Mouse (Mus musculus) left cerebral cortex, adult 9 months (tissue): ENCODE measurements around the gene Rbfox2.

Experiments
- DNase-seq, 2 experiments: peaks; one replicate each; pipeline ENCODE4 v3.0.0; 2022; ENCODE audit warnings: low spot score in 2 of 2

Gene Rbfox2

GRCm38 (mm10) chr15:77230144-77230543, 76.7 kb downstream of the Rbfox2 start:
- no peak for DNase-seq

DNA sequence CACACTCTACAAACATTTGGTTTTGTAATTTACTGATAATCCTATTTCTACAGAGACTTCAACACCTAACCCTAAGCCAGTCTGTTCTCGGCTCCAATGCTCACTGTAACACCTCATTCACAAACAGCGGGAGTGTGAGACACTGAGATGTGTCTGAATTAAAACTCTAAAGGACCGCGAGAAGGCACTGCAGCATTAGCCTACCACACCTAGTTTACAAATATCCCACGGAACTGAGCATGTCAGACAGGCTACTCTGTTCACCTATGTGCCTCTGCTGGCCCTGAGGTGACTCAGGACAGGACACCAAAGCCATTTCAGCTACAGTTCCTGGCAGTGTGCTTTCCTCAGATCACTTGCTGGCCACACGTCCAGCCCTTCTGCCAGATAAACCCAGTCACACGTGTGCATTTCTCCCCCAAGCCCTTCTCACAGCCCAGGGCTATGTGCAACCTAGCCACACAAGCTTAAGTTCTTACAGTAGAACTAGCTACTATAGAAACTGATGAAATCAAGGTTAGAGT, 79.9 kb downstream of the Rbfox2 start:
- DNase-seq: no peak

DNA sequence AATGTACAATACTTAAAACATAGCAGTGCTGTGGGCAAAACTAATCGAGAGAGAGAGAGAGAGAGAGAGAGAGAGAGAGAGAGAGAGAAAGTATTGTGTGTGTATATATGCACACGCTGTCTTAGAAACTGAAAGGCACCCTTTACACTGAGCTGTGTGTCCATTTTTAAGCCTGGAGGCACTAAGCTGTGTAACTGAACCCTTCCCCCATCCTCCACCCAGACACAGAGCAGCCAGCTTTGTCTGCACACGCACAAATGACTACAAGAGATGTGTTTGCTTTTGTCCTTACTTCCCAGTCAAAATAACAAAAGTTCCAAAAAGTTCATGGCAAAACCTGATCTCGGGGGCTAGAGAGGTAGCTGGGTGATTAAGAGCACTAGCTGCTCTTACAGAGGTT, 80.9 kb downstream of the Rbfox2 start:
- no peak for DNase-seq

DNA sequence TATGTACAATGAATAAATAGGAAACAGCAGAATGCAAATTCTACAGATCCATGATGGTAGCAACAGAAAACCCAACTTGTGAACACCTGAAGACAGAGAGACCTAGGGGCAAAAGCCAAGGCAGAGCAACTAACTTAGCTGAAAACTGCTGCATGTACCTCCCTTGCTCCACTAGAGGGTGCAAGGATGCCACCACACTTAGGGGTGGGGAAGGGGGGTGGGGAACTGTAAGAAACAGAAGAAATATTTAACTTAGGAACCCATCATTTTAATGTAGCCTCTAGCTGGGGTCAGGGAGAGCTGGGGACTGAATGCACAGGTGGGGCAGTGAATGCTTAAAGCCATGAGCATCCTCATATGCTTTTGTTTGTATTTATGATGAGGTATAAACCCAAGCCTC, 81.5 kb downstream of the Rbfox2 start:
- DNase-seq: no peak

DNA sequence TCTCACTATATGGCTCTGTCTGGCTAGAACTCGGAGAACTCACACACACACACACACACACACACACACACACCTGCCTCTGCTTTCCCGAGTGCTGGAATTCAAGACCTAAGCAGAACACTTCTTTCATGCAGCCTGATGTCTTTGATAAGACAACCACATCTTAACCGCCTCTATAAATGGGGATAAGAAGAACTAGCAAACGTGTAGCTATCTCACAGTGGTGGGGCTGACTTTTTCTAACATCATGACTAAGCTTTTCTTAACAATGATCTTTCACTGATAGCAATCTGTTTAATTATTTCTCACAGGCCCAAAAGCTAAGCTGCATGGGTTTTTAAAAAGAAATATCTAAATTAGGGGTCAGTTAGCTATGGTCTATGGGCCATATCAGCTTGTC, 86.0 kb downstream of the Rbfox2 start:
- DNase-seq: no peak

DNA sequence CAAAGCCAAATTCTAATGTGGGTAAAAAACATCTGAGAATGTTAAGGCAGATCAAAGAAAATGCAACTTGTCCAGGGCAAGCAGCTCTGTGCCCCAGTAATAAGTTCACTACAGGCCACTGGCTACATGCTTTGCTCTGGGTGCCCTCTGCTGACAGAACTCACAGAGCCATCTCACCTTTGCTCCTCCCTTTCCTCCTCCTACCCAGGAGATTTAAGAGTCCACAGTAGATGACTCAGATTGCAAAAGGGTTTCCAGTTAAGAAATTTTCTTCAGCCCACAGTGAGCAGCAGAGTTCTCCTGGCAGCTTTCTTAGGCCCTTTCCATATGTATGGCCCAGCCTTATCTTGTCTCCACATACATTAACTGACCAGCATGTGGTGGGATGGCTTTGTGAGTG, 86.7 kb downstream of the Rbfox2 start:
- DNase-seq: no peak

- no peak for DNase-seq
Observed at GRCm38 (mm10) chr15:77219571-77219970, 87.2 kb downstream of the Rbfox2 start.

DNA sequence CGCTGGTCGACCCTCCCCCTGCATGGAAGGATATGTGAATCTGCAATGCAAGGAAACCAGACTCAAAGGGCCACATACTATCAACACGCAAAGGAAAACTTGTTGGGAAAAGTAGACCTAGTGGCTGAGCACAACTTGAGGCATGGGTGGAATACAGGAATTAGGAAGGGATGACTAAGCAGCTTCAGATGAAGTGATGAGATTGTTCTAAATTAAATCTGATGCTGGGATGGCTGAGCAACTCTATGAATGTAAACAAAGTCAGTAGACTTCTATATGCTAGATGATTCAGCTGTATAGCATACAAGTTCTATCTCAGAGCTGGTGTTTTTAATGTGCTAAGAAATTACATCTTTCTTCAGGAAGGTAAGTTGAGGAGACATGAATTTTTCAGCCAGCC, 88.8 kb downstream of the Rbfox2 start:
- DNase-seq: no peak

- DNase-seq: no peak
Observed at GRCm38 (mm10) chr15:77217523-77217922, 89.3 kb downstream of the Rbfox2 start.

DNA sequence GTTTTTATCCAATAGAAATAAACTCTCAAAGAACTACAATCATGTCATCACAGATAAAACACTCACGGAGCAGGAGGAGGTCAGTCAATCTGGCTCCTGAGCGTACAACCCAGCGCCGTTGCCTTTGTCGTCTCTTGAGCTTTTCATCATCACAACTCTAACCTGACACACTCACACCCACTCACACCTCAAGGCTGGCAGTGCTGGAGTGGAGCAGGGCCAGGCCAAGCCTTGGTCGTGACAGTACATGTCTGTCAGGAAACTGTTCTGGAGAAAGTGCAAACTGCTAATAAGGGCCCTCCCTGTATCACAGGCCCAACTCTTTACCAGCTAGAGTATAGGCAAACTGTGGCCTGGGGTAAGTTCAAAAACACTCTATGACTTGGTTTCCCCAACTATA, 90.1 kb downstream of the Rbfox2 start:
- no peak for DNase-seq

- no peak for DNase-seq
Observed at GRCm38 (mm10) chr15:77215178-77215800, 91.5 kb downstream of the Rbfox2 start.

- DNase-seq: no peak
Observed at GRCm38 (mm10) chr15:77214410-77215107, 92.2 kb downstream of the Rbfox2 start.

DNA sequence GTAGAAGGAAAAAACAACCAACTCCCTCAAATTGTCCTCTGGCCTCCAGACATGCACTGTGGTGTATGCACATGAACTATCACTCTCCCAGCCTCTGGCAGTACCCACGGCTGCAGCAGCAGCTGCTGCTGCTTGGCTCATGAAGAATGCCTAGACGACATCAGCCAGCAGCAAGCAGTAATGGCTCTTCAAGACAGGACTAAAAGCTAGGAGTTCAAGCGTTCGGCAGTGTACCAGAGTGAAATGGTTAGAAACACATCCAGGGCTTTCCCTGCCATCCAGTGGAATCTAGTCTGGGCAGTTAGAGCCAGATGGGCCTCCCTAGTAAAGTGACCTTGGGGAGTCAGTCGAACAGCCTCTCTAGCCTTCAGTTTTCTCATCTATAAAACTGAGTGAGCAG, 93.0 kb downstream of the Rbfox2 start:
- no peak for DNase-seq

GRCm38 (mm10) chr15:77212818-77213217, 94.0 kb downstream of the Rbfox2 start:
- no peak for DNase-seq

- DNase-seq: no peak
Observed at GRCm38 (mm10) chr15:77212217-77212757, 94.5 kb downstream of the Rbfox2 start.

GRCm38 (mm10) chr15:77206996-77207395, 99.8 kb downstream of the Rbfox2 start:
- DNase-seq: no peak

DNA sequence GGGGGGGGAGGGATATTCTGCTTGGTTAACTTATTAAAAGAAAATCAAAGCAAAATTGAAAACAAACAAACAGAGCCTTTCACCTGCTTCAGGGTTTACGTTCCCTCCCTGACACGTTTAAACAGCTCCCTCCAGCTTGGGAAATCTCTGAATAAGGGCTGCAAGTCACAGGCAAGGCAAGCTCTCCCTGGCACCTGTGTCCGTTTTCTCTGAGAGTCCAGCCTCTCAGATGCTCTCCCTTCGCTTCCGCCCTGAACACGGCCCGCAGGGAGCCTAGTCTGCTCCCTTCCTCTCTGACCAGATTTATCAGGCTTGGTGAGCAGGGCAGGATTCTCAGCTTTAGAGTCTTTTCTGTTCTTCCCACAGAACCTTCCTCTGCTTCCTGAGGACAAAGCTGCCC, 101.9 kb downstream of the Rbfox2 start:
- DNase-seq: no peak

- DNase-seq: no peak
Observed at GRCm38 (mm10) chr15:77203255-77203981, 103.4 kb downstream of the Rbfox2 start.

- no peak for DNase-seq
Observed at GRCm38 (mm10) chr15:77202881-77203254, 103.9 kb downstream of the Rbfox2 start.

DNA sequence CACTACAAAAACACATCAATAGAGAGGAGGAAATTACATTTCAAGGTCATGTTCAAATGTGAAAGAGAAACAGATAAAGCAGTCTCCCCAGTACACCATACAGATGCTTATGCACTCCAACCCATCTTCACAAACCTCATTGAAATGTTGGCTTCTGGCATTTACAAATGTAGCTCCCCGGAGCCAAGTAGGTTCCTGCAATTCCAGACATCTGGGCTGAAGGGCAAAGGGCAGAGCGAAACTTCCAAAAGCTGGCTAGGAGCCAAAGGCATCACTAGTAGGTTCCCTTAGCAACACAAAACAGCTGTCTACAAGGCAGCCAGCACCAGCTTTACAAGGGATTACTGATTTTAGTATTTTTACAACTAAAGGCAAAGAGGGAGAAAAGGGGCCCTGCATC, 104.6 kb downstream of the Rbfox2 start:
- DNase-seq: no peak

GRCm38 (mm10) chr15:77196827-77197226, 110.0 kb downstream of the Rbfox2 start:
- no peak for DNase-seq

DNA sequence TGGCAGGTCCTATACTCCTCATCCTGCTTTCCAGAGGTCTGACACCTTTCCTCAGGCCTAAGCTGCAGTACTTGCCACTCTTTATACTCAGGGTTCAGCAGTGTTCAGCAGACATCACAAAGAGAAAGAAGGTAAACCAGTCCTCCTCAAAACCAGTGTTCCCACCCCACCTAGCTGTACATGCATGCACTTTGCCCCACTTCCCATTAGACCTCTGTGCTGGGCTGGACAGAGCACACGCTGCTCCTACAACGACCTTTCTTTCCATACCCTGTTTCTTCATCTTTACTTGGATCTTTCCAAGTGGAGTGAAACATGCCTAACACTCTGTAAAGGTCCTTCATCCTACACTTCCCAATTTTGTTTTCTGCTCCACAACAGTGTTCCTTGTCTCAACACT, 110.8 kb downstream of the Rbfox2 start:
- DNase-seq: no peak
